Mouse (Mus musculus) cerebellum, postnatal 14 days (tissue): ENCODE results near the gene Tnk2.

Experiments used
- DNase-seq, 2 experiments: peaks; one replicate each; pipeline ENCODE4 v3.0.0; 2021; ENCODE audit warnings: mixed read lengths in 2 of 2

Gene Tnk2

DNA sequence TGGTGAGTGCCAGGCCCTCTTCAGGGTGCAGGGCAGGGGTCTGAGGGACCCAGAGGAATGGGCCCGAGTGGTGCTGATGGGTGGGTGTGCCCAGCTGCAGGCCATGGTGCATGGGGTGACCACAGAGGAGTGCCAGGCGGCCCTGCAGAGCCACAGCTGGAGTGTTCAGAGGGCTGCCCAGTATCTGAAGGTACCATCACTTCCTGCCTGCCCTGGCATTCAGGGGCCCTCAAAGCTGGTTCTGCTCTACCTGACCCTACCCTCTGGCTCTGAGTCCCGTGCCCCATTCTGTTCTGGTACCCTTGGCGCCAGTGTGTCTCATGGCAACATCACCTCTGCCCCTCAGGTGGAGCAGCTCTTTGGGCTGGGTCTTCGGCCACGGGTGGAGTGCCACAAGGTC lies 37.1 kb downstream of the Tnk2 start:
- DNase-seq = no peak

DNA sequence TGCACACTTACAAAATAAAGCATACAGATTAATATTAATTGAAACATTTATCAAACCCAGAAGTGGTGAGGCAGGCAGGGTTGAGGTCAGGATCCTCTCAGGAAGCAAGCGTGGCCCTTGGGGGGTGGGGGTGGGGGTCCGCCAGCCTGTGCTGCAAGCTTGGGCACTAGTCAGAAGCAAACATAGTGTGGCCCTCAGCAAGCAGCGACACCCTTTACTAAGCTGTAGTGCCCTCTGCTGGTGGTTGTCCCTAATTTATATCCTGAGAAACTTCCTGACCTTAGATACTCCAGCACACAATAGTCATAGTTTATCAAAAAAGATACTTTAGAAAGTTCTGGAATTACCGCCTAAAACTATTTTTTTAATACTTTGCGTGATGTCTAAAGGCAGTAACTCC lies 38.5 kb downstream of the Tnk2 start:
- peak; percentile 86 to 91 for DNase-seq

DNA sequence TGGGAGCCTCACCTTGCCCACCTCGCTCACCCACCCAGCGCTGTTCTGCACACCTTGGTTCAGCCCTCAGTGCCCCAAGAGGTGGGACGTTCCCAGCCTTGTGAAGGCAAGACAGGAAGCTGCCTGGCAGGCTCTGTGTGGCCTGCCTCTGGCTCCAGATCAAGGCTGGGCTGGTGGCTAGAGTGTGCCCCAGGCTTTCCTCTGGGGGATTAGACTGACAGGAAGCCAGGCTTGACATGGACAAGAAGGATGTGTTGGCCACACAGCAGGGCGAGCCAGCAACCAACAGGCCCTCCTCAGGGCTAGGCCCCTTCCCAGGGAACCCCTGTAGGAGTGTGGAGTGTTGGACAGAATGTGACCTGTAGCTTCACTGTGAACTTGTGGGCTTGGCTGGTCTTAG lies 39.2 kb downstream of the Tnk2 start:
- no peak for DNase-seq

DNA sequence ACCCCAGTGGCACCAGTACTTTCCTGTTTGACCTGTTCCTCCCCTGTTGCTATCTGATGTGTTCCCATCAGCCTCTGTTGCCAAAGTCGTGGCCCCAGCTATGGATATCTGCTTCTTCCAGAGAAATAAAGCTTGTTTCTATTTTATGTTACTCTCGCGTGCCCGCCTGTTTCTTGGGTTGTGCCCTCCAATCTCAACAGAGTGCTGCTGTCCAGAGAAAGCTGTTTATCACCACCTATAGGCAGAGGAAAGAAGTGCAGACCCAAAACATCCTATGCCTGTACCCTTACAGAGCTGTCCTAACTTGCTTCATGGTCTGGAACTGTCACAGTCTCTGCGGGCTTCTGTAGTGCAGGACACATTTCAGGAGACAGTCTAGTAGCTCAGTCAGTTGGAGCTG lies 39.7 kb downstream of the Tnk2 start:
- peak; percentile 72 to 74 for DNase-seq

DNA sequence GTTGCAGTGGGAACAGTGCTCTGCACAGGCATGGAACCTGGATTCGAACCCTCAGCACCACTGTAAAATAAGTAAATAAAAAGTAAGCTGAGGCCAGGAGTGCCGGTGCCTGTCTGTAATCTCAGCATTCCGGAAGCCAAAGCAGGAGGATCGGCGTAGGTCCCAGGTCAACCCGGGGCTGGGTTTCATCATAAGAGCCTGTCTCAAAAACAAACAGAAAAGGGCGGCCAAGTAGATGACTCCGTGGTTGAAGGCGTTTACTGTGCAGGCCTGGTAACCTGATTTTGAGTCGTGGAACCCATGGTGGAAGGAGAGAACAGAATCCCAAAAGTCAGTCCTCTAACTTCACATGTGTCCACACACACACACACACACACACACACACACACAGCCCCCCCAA lies 41.7 kb downstream of the Tnk2 start:
- no peak for DNase-seq

DNA sequence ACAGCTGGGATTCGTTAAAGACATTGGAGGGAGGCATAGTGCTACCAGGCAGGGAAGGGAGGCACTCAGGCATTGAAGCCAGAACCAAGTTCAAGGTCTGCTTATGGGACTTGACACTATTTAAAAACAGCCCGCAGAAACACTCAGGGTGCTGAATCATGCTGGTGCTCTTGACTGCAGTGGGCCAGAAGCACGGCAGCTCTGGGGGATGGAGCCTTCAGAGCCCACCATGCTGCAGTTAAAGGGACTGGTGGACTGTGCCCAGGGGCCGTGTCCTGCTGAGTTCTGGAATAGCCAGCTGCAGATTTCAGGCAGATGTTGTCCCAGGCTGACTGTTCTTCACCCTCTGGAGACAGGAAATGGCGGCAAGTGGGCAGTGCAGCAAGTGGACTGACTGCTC lies 42.3 kb downstream of the Tnk2 start:
- DNase-seq = no peak

DNA sequence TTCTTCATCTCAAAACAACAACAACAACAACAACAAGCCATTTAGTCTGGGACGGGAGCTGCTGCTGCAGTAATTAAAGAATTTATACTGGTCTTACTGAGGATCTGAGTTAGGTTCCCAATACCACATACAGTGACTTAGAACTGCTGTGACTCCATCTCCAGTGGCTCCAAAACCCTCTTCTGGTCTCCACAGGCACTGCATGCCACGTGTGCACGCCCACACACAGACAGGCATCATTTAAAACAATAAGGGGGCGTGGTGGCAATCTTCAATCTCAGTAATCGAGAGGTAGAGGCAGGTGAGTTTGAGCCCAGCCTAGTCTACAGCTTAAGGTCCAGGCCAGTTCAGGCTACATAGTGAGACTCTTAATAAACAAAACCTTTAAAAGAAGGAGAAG lies 43.5 kb downstream of the Tnk2 start:
- DNase-seq = no peak

DNA sequence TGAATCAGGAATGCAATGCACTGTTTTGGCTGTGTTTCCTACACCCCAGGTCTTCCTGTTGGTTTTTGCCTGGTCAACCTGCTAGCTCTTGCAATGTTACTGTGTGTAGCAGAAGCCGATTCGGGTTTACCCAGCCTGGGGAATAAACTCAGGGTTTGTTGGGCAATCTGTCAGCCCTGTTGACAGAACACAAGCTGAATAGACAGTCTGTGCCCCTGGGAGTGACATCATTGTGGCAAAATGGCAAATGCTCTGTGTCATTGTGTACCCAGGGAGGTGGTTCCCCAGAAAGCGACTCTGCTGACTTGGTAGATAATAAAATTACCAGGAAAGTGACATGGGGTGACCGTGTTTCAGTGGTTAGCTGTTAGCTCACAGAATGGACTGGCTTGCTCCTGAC lies 45.1 kb downstream of the Tnk2 start:
- DNase-seq = no peak

DNA sequence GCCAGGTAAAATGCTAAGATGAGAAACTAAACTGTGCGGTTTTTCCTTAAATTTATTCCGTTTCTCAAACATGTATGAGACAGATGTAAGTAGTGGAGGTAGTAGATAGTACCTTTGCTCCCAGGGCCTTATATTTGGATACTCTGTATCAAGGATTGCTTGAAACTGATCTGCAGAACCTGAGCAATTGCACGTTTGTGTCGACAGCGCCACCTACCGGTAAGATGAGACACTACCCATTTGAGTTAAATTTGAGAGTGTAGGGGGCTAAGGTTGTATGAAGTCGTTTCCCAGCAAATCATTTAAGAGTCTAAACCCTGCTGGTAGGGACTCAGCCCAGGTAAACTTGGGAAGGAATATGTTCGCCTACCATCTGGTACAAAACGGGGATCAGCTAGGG lies 45.8 kb downstream of the Tnk2 start:
- peak; percentile 84 to 86 for DNase-seq

DNA sequence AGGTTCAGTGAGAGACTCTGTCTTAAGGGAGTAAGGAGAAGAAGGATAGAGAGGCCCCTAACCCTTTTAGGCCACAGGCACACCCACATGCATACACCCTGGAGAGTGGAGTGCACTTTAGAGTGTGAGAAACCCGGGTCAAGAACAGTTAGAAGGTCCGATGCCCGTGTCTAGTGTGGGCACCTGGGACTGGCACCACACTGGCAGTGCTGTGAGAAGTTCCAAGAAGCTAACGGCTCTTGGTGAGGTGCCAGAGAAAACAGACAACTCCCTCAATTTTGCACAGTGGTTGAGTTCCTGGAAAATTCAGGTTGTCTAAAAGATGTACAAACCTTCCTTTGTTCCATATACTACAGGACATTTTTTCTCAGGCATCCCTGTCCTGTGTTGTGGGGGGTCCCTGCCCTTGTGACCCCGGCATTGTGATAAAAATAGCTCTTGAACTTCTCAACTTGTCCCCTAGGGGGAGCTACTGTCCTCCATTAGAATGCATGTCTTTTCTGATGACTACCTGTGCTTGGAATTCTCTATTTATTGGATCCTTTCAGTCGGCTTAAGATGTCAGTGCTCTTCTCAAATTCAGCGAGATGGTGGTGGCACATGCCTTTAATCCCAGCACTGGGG lies 53.3 kb downstream of the Tnk2 start:
- peak; percentile 61 to 71 for DNase-seq

DNA sequence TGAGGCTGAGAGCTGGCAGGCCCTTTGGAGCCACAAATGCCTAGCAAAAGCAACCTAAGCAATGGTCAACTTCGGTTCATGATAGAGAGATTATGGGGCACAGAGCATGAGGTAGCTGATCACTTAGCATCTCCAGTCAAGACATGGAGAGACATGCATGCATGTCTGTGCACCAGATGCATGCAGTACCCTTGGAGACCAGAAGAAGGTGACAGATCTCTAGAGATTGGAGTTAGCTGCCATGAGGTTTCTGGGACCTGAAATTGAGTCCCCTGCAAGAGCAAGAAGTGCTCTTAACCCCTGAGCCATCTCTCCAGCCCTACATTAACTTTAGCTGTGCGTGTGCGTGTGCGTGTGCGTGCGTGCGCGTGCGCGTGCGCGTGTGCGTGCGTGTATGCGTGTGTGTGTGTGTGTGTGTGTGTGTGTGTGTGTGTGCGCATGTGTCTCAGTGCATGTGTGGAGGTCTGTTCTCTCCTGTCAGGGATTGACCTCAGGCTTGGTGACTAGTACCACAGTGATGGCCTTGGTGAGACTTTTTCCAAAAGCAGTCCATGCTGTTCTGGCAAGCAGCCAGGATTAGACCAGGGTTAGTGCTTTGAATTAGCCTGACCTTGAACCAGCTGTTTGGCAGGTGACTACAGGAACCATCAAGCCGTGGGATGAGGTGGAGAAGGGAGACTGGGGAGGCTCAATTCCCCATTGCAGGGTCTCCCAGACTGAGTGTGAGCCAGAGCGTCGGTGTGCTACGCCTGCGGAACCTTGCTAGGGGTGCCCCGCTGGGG lies 54.2 kb downstream of the Tnk2 start:
- DNase-seq = peak in 1 of 2 experiments; percentile 43

DNA sequence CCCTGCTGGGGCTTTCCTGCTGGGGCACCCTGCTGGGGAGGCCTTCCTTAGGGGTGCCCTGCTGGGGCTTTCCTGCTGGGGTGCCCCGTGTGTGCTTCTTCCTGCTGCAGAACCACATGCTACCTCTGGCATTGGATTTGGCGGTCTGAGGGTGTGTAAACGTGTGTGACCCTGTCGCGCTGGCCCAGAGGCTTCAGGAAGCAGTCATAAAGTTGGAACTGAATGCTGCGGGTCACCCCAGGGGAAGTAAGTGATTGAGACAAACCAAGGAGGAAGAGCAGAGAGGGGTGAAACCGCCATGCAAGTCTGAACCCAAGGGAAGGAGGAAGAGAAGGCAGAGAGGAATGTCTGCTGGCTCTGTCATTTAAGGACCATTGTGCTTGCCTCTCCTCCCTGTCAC lies 54.9 kb downstream of the Tnk2 start:
- DNase-seq = no peak

DNA sequence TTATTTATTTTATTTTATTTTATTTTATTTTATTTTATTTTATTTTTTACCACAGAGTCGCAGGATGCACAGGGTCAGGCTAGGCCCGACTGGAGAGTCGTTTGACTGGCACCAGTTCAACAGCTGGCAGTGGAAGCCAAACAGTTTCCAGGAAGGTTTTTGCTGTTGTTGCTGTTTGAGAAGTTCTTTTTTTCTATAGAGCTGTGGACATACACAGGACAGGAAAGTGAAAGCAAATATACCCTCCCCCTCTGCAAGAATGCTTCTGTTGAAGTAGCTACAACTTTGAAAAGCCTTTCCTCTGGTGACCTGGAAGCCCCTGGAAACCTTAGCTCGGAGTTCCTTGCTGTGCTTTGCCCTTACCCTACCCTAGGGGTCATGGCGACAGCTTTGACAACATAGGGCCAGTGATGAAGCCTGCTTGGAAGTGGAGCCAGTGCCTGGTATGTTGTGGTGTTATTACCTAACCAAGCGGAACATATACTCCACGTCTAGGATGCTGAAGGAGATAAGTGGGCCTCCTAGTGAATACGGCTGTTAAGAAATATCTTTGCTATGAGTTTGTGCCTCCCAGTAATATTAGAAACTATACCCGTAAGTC lies 59.7 kb downstream of the Tnk2 start:
- no peak for DNase-seq

DNA sequence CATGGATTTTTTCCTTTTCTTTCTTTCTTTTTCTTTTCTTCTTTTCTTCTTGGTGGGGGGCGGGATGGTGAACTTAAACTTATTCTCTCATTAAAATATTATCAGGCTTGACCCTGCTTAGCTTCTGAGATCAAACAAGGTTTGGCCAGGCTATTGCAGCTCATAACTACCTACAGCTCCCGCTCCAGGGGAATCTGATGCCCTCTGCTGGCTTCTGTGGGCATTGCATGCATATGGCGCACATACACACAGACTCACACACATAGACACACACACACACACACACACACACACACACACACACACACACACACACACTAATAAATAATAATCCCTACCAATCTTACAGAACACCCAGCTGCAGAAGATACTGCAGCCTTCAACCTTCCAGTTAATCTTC lies 61.9 kb downstream of the Tnk2 start:
- DNase-seq = no peak

DNA sequence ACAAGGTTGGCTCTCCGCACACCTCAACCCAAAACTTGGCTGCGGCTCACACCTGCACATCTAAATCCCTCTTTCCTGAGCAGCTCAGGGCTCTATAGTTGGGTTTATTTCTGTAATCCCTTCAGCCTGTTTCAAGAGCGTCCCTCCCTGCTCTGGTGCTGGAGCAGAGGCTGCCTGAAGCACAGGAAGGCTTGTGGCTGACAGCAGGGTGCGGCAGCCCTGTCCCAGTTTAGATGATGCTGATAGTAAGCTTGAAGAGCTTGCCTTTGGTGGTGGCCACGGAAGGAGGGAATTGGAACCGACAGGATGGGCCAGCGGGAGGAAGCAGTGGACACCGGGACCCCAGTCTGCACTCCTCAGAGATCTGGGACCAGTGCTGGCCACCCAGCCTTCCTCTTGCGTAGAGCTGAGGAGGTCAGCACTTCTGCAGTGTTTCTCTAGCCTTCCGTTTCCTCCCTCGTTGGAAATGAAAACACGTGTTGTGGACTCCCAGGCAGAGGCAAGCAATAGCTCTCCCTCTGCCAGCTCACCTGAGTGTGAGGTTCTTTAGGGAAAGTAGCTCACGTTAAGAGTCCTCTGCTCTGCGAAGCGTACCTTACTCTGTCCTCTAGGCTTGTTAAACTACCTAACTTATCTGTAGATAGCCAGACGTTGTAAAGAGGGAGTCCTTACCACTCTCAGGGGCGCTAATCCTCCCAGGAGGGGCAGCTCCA lies 63.6 kb downstream of the Tnk2 start:
- no peak for DNase-seq

DNA sequence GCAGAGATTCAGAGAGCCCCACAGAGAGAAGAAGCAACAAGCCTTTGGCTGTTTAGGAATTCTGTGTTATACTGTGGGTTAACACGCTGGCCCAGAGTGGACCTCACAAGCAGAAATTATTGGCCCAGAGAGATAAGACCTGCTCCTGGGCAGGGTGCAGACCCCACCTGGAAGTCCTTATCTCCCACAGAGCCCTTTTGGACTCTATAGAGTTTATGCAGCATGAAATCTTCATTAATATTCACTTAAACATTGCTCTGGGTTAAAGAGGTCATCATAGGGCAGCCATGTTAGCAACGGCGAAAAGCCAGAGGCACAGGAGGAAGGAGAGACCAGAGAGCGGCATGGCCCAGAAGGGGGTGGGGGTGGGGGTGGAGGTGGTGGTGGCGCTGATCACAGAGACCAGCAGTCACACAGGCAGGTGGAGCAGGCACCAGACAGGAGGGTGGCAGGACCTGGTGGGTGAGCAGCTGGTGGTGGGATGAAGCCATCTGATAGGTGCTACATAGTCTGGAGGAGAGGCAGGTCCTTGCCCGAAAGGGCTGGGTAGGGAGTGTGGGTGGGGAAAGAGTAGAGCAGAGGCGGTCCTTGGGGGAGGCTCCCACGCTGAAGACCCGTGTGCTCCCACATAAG lies 64.3 kb downstream of the Tnk2 start:
- no peak for DNase-seq

DNA sequence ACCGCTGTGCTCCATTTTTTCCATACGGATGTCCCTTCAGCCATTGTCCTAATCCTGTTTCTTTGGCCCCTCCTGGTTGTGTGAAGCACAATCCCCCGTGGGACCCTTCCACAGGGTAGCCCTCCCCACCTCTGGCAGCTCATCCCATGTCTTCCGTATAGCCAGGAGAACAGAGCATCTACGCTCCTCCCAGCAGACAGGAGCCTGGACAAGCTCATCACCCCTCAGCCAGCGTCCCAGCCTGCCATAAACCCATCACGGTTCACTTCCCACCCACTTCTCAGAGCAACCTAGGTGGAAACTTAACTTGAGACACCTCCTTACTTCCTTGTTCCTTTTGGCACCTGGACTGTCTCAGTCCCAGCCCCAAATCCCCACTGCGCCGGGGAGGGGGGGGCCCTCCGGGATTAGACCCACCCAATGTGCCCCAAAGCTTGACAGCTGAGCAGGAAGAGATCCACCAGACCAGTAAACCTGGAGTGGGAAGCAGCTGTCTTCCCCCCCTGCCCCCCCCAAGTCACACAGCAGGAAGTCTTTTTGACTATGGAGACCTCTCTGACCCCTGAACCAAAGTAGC lies 64.9 kb downstream of the Tnk2 start:
- no peak for DNase-seq

DNA sequence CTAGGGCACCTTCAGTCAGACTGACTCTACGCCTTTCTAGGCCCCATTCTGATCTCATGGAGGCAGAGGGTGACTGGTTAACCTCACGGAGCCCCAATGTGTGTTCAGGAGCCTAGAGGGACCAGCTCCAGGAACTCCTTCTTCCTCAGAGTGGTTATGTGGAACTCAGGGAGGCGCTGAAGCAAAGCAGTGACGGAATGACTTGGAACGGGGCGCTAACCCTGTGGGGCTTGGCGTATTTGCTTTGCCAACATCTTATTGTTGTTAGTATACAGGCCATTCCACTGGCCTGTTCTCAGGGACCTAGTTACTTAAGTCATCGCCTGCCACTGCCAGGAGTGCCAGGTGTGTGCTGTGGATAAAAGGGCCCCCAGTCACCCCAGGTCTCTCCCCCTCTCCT lies 65.4 kb downstream of the Tnk2 start:
- DNase-seq = no peak

DNA sequence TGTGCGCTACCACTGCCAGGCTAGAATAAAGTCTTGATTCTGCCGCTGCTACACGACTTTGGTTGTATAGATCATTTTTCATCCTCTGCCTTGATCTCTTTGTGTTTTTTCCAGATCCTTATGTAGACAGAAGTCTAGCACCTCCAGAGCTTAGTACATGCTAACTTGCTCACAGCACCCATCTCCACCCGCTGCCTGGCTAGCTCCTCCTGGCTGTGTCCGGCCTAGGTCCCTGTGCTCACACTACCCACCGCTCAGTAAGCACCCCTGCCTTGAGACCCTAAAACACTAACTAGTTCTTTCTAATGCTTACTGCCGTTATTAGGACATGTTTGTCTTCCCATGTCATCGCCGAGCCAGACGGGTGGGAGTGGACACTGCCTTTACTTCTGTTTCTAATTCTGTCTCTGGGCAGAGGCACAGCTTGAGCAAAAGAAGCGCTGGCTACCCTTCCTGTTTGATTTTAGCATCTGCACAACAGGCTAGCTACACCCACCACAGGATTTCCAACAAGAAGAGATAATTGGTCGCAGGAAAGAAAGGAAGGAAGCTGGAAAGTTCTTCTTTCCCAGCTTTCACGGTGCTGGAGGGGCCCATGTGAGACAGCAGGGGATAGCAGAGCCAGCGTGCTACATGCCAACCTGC lies 66.9 kb downstream of the Tnk2 start:
- no peak for DNase-seq

DNA sequence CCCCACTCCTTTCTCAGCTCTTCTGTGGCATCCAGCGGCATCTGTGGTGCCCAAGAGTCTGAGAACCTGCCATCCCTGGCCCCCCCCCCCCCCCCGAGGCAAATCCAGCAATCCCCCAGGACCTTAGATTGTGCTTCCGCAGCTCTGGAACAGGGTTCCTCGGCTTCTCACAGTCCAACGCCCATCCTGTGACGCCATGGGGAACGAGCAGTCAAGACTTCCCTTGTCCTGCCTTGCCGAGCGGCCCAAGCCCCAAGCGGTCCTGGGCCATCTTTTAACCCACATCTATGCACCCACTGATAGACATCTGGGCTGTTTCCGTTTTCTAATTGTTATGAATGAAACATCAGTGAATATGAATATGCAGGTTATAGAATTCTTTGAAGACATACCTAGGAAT lies 68.5 kb downstream of the Tnk2 start:
- DNase-seq = no peak

DNA sequence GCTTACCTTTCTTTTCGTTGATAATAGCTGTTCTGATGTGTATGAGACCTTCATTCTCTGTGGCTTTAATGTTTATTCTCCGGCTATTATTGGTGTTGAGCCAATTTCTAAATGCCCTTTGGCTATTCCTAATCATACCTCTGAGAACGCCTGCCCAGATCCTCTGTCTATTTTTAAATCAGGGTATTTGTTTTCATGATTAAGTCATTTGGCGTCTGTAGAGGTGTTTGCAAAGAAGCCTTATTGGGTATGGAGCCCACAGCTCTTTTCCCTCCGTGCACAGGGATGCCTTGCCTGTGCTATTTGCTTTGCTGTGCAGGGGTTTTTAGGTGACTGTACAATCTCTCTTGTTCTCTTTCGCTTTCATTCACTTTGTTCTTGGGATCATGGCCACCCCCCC lies 69.9 kb downstream of the Tnk2 start:
- no peak for DNase-seq

DNA sequence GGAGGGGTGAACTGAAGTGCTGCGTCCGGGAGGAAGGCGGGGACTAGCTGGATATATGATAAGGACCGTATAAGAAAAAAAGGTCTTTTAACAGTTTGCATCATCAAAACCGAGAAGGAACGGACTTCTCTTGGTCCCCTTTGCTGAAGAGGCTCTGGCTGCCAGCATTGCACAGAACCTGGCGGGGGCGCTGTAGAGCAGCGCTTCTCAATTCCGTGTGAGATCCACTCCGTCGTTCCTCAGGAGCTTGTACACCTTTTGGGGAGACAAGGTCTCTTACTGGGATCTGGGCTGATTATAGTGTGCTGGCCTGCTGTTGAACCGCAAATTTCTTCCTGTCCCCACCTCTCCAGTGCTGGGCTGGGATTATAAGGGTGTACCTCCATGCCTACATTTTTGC lies 71.7 kb downstream of the Tnk2 start:
- peak in 1 of 2 experiments; percentile 60 for DNase-seq
